Mouse (Mus musculus): Measurements from ENCODE around the gene Sparc.

Sparc gene

GRCm38 (mm10) chr11:55407133-55407532 lies 15.8 kb downstream of the Sparc start:
- DNase-seq (ENCODE audit: low spot score in 2 of 2): no peak

- DNase-seq (ENCODE audit: low spot score in 2 of 2): peak in 1 of 2 experiments; percentile 22
Observed at GRCm38 (mm10) chr11:55405601-55406469, 17.1 kb downstream of the Sparc start.

GRCm38 (mm10) chr11:55404659-55405457 lies 18.1 kb downstream of the Sparc start:
- DNase-seq (ENCODE audit: low spot score in 2 of 2): no peak

GRCm38 (mm10) chr11:55400863-55401262 lies 22.1 kb downstream of the Sparc start:
- DNase-seq (ENCODE audit: low spot score in 2 of 2): no peak

GRCm38 (mm10) chr11:55398371-55398770 lies 24.6 kb downstream of the Sparc start:
- no peak for DNase-seq (ENCODE audit: low spot score in 2 of 2)

GRCm38 (mm10) chr11:55397441-55397840 lies 25.5 kb downstream of the Sparc start:
- peak in 1 of 2 experiments; percentile 22 for DNase-seq (ENCODE audit: low spot score in 2 of 2)

GRCm38 (mm10) chr11:55397036-55397435 lies 25.9 kb downstream of the Sparc start:
- no peak for DNase-seq (ENCODE audit: low spot score in 2 of 2)

- no peak for DNase-seq (ENCODE audit: low spot score in 2 of 2)
Observed at GRCm38 (mm10) chr11:55395073-55395642, 27.8 kb downstream of the Sparc start.

- DNase-seq (ENCODE audit: low spot score in 2 of 2): no peak
Observed at GRCm38 (mm10) chr11:55394592-55394991, 28.4 kb downstream of the Sparc start.

GRCm38 (mm10) chr11:55392474-55392873 lies 30.5 kb downstream of the Sparc start:
- DNase-seq (ENCODE audit: low spot score in 2 of 2): no peak

GRCm38 (mm10) chr11:55389778-55390177 lies 33.2 kb downstream of the Sparc start:
- DNase-seq (ENCODE audit: low spot score in 2 of 2): peak in 1 of 2 experiments; percentile 42

- no peak for DNase-seq (ENCODE audit: low spot score in 2 of 2)
Observed at GRCm38 (mm10) chr11:55387576-55387975, 35.4 kb downstream of the Sparc start.

- DNase-seq (ENCODE audit: low spot score in 2 of 2): peak; percentile 65 to 82
Observed at GRCm38 (mm10) chr11:55386424-55387063, 36.4 kb downstream of the Sparc start.

- DNase-seq (ENCODE audit: low spot score in 2 of 2): no peak
Observed at GRCm38 (mm10) chr11:55383463-55384045, 39.4 kb downstream of the Sparc start.

GRCm38 (mm10) chr11:55380908-55381307 lies 42.1 kb downstream of the Sparc start:
- no peak for DNase-seq (ENCODE audit: low spot score in 2 of 2)

- no peak for DNase-seq (ENCODE audit: low spot score in 2 of 2)
Observed at GRCm38 (mm10) chr11:55378371-55378770, 44.6 kb downstream of the Sparc start.

- peak in 1 of 2 experiments; percentile 49 for DNase-seq (ENCODE audit: low spot score in 2 of 2)
Observed at GRCm38 (mm10) chr11:55373838-55374237, 49.1 kb downstream of the Sparc start.

- no peak for DNase-seq (ENCODE audit: low spot score in 2 of 2)
Observed at GRCm38 (mm10) chr11:55373373-55373772, 49.6 kb downstream of the Sparc start.

GRCm38 (mm10) chr11:55372001-55372400 lies 51.0 kb downstream of the Sparc start:
- DNase-seq (ENCODE audit: low spot score in 2 of 2): no peak

GRCm38 (mm10) chr11:55369093-55369471 lies 53.9 kb downstream of the Sparc start:
- DNase-seq (ENCODE audit: low spot score in 2 of 2): no peak

GRCm38 (mm10) chr11:55368388-55369092 lies 54.4 kb downstream of the Sparc start:
- DNase-seq (ENCODE audit: low spot score in 2 of 2): no peak

Data from spleen, postnatal 10 days (tissue).